Mouse (Mus musculus) liver, postnatal 0 days (tissue): ENCODE results near the gene Asf1b.
A peak's percentile ranks its signal among the peaks of the same experiment; 100 is the strongest.

Experiments used
- CTCF ChIP-seq: sonication (generic); IDR thresholded peaks from 2 replicates; pipeline ENCODE4 v1.5.1; 2016; ENCODE audit warnings: antibody characterized with exemption, low read depth
- EP300 ChIP-seq: IDR thresholded peaks from 2 replicates; pipeline ENCODE4 v1.6.1; 2016; ENCODE audit warnings: antibody characterized with exemption, low read depth, mild to moderate bottlenecking

GRCm38 (mm10) chr8:83976101-83976630 lies 20.9 kb downstream of the Asf1b start:
- TF ChIP-seq CTCF, result peak; percentile 66
- TF ChIP-seq EP300, result no peak
